Mouse (Mus musculus): ENCODE data around the gene Lats2.

- TF ChIP-seq CTCF (IDR thresholded peaks at IDR 0.05; ENCODE audit: low read depth) (peak; percentile 56), EP300 (IDR thresholded peaks at IDR 0.05; ENCODE audit: low read depth) (no peak)
Observed at GRCm38 (mm10) chr14:57695550-57695949, 62.6 kb downstream of the Lats2 start.

Data from liver, embryonic 14.5 days (tissue).